Mouse (Mus musculus) kidney, postnatal 10 days (tissue): ENCODE data around the gene Zfhx3.

ENCODE experiments used
- DNase-seq: peaks from one replicate; pipeline ENCODE4 v3.0.0; 2021; ENCODE audit warnings: mixed read lengths

The Zfhx3 gene

DNA sequence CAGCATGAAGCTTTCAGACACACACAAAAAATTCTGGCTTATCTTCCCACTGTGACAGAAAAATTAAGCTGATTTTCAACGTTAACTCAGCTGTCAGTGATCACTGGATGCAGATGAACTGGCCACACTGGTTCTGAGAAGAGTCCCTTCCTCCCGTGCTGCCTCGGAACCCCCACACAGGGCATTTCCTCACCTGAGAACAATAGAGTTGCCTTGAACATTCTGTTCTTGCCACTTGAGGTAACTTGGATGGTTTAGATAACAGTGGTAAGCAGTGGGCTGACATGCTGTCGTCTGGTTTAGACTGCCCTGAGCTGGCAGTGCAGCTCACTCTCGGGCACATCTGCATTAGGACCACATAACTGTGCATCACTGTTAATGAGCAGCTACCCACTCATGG, 927.5 kb downstream of the Zfhx3 start:
- DNase-seq: no peak

DNA sequence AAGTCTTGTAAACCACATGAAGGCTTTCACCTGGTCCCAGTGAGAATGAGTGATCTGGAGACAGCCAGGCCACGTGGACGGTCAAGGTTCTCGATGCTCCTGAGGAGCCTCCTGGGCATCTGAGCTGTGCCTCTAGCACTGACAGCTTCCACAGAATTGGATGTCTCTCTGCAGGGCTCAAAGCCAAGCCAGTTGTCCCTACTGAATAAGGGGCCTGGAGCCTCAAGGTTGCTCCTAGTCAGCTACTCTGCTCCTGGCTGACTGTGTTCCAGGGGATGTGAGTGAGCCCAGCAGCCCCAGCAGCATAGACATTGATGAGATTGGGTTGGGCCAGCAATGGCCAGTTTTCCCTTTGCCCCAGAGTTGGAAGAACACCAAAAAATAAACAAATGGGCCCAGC, 927.9 kb downstream of the Zfhx3 start:
- DNase-seq: no peak

GRCm38 (mm10) chr8:108875722-108876121, 933.3 kb downstream of the Zfhx3 start:
- no peak for DNase-seq

GRCm38 (mm10) chr8:108880101-108880500, 937.7 kb downstream of the Zfhx3 start:
- no peak for DNase-seq

DNA sequence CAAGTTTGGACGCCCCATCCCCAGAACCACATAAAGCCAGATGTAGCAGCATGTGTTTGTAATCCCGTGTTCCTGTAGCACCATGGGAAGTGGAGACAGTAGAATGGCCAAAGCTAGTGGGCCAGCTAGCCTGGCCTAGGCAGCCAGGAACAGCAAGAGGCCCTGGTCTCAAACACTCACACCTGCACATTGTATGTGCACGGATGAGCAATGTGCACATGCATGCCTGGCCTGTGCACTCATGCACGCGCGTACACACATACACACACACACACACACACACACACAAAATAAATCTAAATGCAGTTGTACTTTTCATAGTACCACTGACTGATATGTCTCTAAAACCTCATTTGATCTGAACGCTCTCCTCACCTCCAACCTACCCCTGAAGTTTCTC, 938.9 kb downstream of the Zfhx3 start:
- DNase-seq: no peak

GRCm38 (mm10) chr8:108882073-108882472, 939.6 kb downstream of the Zfhx3 start:
- no peak for DNase-seq

GRCm38 (mm10) chr8:108883381-108883780, 940.9 kb downstream of the Zfhx3 start:
- no peak for DNase-seq

- DNase-seq: no peak
Measured at GRCm38 (mm10) chr8:108884947-108885346, 942.5 kb downstream of the Zfhx3 start.

DNA sequence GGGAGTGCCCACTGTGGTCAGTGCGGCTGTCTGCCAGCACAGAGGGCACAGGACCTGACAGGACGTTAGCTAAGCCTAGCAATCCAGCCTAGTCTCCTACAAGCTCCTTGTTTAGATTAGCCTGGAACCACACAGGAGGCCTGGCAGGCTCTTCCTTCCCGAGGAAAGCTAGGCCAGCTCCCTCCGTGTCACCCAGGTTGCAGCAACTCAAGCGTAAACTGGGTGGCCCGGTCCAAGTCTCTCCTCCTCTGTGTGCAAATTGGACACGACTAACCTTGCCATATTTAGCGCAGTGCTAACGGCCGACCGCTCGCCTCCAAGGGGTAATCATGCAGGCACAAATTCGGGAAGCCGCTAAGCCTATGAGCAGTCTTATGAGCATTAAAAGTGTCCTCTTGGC, 943.0 kb downstream of the Zfhx3 start:
- peak; percentile 31 for DNase-seq

- DNase-seq: no peak
Measured at GRCm38 (mm10) chr8:108885861-108886260, 943.4 kb downstream of the Zfhx3 start.

- DNase-seq: peak; percentile 90
Measured at GRCm38 (mm10) chr8:108886599-108887255, 944.3 kb downstream of the Zfhx3 start.

DNA sequence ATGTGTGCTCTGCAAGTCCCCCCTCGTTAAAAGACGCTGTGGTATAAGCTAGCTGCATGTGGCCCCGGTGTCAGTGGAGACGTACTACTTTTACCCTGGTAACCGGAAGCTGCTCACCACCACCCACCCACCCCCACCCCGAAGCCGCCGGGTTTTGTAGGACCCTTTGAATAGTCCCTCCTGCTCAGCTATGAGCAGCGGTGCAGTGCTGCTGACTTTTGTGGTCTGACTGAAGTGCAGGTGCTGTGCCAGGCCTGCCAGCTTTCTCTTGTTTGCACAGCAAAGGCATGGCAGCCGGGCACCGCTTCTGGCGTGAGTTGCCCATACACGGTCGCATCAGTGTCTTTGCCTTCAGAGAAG, 944.8 kb downstream of the Zfhx3 start:
- DNase-seq: no peak

DNA sequence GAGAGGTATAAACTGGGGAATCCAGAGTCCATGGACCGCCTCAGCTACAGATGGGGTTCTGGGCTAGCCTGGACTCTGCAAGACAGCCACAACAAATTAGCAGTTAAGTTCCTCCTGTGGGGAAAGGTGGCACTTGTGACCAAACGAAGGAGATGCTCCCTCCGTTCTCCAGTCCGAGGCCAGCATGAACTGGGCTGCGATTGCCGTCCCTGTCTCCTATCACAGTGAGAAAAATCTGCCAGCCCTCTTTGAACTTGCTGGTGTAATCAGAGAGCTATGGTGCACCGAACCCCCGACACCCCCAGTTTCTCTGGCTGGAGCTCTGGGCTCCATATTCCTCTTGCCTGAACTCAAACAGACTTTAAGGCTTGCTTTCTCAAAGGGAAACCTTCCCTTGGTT, 945.4 kb downstream of the Zfhx3 start:
- no peak for DNase-seq

DNA sequence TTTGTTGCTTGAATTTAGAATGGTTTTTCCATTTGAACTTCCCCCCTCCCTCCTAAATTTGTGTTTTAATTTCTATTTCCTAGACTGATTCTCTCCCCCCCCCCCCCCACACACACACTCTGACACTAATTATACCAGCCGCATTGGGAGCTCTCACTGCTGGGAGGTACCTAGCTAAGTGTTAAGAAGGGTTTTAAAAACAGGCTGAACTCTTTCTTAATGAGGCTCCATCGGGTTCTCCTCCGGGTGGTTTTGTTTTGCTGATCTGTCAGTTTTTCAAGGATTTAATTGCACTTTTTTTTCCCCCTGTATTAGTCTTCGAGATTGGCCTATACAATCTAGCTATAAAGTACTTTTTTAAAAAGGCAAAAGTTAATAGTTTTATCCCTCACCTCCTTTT, 946.5 kb downstream of the Zfhx3 start:
- DNase-seq: no peak

- DNase-seq: no peak
Measured at GRCm38 (mm10) chr8:108889406-108889805, 947.0 kb downstream of the Zfhx3 start.

DNA sequence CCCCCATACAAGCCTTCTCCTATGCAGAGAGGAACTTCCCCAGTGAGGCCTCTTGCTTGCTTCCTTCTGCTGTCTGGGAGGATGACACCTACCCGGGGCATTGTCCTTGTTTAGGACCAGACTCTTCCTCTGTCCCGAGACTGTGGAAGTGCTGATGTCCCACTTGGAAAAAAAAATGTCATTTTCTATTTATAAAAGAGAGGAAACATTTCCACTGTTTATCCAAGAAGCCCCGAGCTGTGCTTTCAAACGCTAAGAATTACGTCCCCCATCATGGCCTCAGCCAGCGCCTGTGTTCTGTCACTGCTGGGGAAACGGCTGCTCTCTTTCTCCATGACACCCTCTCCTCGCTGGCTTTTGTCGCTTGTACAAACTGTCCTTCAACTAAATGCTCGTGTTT, 951.8 kb downstream of the Zfhx3 start:
- peak; percentile 62 for DNase-seq

DNA sequence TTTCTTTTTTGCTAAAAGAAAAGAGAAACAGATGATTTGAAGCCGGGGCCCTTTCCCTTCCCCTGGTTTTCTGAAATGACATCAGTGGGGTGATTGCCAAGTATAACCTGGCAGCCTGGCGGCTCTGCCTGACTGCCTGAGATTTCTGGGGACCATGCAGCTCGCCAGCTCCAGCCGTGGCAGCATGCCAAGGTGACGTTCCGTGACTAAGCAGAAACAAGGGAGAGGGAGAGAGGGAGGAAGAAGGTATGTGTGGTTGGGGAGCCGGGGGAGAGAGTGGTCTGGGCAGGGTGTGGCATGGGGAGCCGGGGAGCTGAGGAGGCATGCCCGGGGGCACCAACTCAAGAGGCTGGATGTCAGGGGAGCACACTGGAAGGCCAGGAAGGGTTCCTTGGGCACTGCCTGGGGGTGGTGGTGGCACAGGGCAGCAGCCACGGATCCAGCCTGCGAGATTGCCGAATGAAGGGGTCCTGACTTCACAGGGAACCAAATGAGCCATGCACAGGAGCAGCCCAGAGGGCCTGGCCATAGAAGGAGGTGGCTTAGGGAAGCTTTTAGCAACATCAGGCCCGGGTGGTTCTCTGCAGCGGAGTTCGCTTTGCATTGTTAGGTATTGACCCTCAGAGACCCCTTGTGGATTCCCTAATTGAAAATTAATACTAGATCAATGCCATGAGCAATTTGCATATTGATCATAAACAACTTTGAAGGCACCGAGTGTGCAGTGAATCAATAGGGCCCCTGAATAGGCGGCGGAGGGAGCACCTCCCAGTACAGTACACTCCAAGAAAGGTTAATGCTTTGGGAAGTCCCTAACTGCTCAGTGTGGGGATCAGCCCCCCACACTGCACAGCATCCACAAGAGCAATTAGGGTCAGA, 954.3 kb downstream of the Zfhx3 start:
- DNase-seq: peak; percentile 91

GRCm38 (mm10) chr8:108897347-108898100, 955.1 kb downstream of the Zfhx3 start:
- DNase-seq: peak; percentile 39

- no peak for DNase-seq
Measured at GRCm38 (mm10) chr8:108899251-108899771, 956.9 kb downstream of the Zfhx3 start.

GRCm38 (mm10) chr8:108900541-108900940, 958.1 kb downstream of the Zfhx3 start:
- DNase-seq: peak; percentile 35

DNA sequence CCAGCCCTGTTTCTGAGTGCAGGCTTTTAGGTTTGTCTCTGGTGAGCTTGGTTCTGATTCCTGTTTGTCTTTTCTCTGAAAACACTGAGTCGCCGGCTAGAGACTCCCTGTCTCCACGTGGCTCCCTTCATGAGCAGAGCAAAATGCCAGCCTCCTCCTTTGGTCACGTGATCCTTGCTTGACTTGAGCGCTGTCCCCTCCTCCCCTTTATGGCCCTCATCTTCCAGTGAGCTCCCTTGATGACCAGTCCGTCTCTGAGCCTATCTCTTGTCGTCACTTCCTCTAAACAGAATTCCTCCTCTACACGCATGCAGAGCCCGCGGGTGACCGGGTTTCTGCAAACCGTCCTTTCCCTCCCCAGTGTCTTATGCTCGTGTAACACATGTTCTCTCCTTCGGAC, 958.8 kb downstream of the Zfhx3 start:
- DNase-seq: no peak

GRCm38 (mm10) chr8:108903550-108903949, 961.1 kb downstream of the Zfhx3 start:
- no peak for DNase-seq

DNA sequence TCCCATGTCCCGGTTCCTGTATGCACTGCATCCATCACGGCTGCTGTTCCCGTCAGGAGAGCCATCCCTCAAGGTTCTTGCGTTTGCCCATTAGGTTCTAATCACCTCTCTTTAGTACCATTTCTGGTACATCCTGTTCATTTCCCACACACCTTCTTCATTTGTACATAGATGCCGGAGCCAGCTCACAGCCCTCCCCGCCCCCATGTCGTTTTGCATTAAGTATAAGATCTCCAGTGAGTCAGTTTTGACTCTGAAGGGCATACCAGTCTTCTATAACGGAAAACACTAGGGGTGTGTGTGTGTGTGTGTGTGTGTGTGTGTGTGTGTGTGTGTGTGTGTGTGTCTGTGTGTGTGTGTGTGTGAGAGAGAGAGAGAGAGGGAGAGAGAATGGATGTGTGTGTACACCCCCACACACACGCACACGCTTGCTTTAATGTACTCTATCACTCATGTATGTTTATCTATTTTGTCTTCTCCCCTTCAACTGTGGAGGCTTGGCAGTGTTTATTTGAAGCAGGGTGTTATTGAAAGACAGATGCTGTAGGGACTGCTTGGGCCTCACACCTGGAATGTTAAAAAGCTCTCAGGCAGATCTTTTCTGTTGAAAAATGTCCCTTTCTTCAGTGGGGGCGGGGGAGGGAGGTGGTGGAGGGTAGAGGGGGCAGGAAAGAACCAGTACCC, 962.0 kb downstream of the Zfhx3 start:
- no peak for DNase-seq
